Mouse (Mus musculus) 3134 (cell line): ENCODE measurements around the gene Trim21.

Source experiments
- DNase-seq: peaks from one replicate; pipeline ENCODE4 v3.0.0-alpha.2; 2011; ENCODE audit warnings: low spot score; ENCODE audit not compliant: insufficient read length; ENCODE audit errors: extremely low read depth

The Trim21 gene

GRCm38 (mm10) chr7:102564999-102565997 is at the start of gene Trim21:
TSS of gene Trim21 (minus strand) at chr7:102565486.
- peak; percentile 85 for DNase-seq

GRCm38 (mm10) chr7:102597378-102598031 is 32.2 kb upstream of the Trim21 start, which contains the start of gene Olfr552:
TSS of gene Olfr552 (plus strand) at chr7:102597770.
- DNase-seq = peak; percentile 16

- no peak for DNase-seq
Measured at GRCm38 (mm10) chr7:102591786-102592185, 26.5 kb upstream of the Trim21 start, which contains the start of gene Olfr551. TSS of gene Olfr551 (minus strand) at chr7:102591886.

GRCm38 (mm10) chr7:102575998-102576397 is 10.7 kb upstream of the Trim21 start:
- DNase-seq = no peak

- DNase-seq = no peak
Measured at GRCm38 (mm10) chr7:102573174-102573830, 8.0 kb upstream of the Trim21 start.

GRCm38 (mm10) chr7:102571142-102571541 is 5.9 kb upstream of the Trim21 start, which contains the start of gene Olfr550:
TSS of gene Olfr550 (plus strand) at chr7:102571442.
- no peak for DNase-seq

- no peak for DNase-seq
Measured at GRCm38 (mm10) chr7:102566219-102566618, 933 bp upstream of the Trim21 start.

GRCm38 (mm10) chr7:102553279-102553678 is 12.0 kb downstream of the Trim21 start:
- DNase-seq = no peak

GRCm38 (mm10) chr7:102549570-102549969 is 15.7 kb downstream of the Trim21 start, which contains the start of gene Olfr549:
TSS of gene Olfr549 (plus strand) at chr7:102549870.
- DNase-seq = no peak

- DNase-seq = no peak
Measured at GRCm38 (mm10) chr7:102541251-102541650, 24.0 kb downstream of the Trim21 start.

GRCm38 (mm10) chr7:102540596-102540995 is 24.7 kb downstream of the Trim21 start, which contains the start of gene Olfr548-ps1:
TSS of gene Olfr548-ps1 (plus strand) at chr7:102540896.
- DNase-seq = no peak

- DNase-seq = no peak
Measured at GRCm38 (mm10) chr7:102534449-102534848, 30.8 kb downstream of the Trim21 start, which contains the start of gene Olfr547. TSS of gene Olfr547 (plus strand) at chr7:102534749.

- DNase-seq = no peak
Measured at GRCm38 (mm10) chr7:102529052-102529451, 36.2 kb downstream of the Trim21 start.

- no peak for DNase-seq
Measured at GRCm38 (mm10) chr7:102517051-102517335, 48.3 kb downstream of the Trim21 start.

- DNase-seq = peak; percentile 52
Measured at GRCm38 (mm10) chr7:102516261-102517050, 48.8 kb downstream of the Trim21 start.

GRCm38 (mm10) chr7:102514144-102514543 is 51.1 kb downstream of the Trim21 start:
- no peak for DNase-seq

- DNase-seq = peak; percentile 16
Measured at GRCm38 (mm10) chr7:102512814-102513435, 52.4 kb downstream of the Trim21 start.

GRCm38 (mm10) chr7:102511927-102512326 is 53.4 kb downstream of the Trim21 start:
- no peak for DNase-seq

GRCm38 (mm10) chr7:102509726-102510125 is 55.6 kb downstream of the Trim21 start:
- DNase-seq = no peak

GRCm38 (mm10) chr7:102508666-102509065 is 56.6 kb downstream of the Trim21 start:
- DNase-seq = no peak
